Mouse (Mus musculus): Measurements from ENCODE around the gene Nanp. TPM values are rescaled to one million over a fixed set of nuclear protein-coding genes. Genes with fewer than 3 reads are reported as not detected.

Nanp gene
- total RNA-seq, 2 experiments from 2014 or later = 16.2 to 17.8 TPM

DNA sequence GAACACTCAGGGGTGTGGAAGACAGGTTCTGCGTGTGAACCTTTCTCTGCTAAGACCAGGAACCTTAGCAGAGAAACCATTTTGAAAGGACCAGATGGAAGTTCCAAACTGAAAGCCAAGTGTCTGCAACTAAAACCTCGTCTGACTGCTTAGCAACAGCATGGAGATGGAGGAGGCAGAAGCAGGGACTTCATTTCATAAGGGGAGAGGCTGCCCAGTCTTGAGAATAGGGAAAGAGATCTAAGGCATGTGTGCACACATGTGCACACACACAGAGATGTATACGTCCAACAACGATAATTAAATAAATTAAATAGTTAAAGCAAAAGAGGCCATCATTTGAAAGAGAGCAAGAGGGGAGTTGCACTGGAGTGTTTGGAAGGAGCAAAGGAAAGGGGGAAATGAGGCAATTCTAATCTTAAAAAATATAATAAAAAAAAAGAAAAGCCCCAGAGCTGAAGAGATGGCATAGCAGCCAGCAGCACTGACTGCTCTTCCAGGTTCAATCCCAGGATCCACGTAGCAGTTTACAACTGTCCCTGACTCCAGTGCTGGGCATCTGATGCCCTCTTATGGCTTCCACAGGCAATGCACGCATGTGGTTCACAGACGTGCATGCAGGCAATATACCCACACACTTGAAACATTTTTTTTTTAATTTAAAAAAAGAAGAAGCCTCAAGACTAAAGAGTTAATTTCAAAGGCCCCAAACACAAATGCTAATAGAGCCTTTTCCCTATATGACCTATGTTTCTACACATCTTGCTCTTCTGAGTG, 38.6 kb downstream of the Nanp start:
- DNase-seq (ENCODE audit: low spot score in 2 of 2) = no peak

DNA sequence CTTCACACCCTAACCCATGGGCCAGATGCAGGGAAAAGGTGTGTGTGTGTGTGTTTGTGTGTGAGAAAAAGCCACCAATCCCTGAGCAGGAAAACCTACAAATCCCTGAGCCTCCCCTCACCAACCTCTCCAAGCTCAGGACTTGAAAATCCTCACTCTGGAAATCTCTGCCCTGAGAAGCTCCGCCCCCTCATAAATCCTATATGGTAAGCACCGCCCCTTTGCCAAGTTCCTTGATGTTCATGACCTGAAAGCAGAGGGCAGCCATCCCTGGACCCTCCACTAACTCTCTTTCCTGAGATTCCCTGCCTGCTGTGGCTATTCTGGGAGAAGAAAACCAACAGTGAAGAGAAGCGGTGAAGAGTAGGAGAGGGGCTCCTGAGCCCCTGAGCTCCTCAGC, 40.2 kb downstream of the Nanp start:
- no peak for DNase-seq (ENCODE audit: low spot score in 2 of 2)

DNA sequence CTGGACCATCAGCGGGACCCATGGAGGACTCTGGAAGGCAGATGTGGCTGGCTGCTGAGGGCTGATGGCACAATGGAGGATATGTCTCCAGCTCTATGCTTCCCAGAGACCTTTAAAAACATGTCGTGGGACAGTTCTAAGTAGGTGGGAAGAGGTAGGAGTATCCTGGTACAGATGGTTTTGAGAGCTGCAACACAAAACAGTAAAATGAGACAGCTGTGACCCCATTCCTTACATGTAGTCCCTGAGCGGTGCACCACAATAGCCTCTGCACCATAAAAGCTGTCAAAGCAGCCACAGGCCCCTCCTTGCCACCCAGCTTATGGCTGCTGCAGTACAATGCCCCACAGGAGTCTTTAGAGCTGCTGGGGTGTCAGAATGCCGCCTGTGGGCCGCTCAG, 41.6 kb downstream of the Nanp start:
- no peak for DNase-seq (ENCODE audit: low spot score in 2 of 2)

DNA sequence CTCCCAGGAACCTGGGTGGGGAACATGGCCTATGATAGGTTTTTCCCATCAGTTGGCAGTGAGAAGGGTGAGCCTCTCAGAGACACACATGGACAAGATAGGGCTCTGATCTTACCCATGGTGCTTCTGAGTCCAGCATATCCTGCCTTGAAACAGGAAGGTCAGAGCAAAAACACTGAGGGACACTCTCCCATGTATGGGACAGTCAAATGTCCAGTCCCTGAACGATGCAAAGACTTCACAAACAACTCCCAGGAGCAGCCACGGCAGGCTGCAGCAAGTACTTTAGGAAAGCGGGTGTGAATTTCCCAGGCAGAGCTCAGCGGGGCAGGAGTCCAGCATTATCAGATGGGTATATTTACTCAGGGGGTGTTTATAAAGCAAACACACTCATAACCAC, 43.9 kb downstream of the Nanp start:
- DNase-seq (ENCODE audit: low spot score in 2 of 2) = no peak

DNA sequence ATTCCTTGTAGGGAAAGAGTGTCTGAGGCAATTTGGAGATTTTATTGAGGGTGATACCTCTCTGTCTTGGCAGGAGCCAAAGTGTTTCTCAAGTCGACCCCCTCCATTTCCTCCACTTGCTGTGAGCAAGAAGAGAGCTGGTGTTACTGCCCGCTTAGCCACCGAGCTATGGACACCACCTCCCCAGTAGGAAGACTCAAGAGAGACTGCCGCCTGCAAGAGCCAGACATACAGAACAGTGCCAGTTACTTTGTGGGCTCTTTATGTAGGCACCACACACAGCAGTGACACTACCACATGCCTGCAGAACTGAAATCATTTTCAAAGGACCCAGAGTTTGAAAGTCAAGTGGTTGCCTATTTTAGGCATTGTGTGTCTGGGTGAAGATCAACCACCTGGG, 48.1 kb downstream of the Nanp start:
- DNase-seq (ENCODE audit: low spot score in 2 of 2) = no peak

DNA sequence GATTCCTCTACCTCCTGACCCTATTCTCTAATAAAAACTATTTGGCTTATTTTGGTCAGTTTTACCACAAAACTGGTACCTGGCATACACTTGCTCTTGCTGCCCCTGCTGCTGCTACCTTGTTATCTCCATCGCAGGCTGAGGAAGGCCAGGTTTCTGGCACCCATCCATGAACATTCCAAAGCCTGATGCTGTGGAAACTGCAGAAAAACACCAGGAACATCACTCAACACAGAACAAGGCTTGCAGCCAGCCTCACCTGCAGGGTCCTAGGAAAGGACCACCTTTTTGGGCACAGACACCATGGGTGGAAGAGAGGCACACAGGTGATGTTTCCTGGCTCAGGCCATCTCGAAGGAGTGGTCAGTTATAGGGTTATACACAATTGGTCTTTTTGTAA, 48.7 kb downstream of the Nanp start:
- DNase-seq (ENCODE audit: low spot score in 2 of 2) = no peak

DNA sequence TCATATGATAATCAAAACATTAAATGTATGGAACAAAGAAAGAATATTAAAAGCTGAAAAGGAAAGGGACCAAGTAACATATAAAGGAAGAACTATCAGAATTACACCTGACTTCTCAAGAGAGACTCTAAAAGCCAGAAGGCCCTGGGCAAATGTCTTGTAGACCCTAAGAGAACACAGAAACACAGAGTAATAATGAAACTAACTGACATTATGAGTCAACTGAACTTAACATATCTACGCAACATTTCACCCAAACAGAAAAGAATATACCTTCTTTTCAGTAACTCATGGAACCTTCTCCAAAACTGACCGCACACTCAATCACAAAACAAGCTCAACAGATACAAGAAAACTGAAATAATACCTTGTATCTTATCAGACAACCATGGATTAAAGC, 53.8 kb downstream of the Nanp start:
- DNase-seq (ENCODE audit: low spot score in 2 of 2) = no peak

DNA sequence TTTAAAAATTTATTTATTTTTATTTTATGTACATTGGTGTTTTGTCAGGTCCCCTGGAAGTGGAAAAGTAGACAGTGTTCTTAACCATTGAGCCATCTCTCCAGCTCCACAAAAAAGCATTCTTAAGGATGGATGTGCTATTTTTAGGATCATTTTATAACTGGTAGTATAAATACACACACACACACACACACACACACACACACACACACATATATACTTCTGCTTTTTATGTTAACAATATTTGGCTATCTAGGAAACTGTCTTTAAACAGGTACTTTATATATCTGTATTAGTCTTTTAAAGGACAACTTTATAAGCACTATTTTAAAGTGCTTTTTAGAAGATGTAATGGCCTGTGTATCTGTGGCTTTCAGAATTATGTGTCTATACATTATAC, 57.1 kb downstream of the Nanp start:
- no peak for DNase-seq (ENCODE audit: low spot score in 2 of 2)

DNA sequence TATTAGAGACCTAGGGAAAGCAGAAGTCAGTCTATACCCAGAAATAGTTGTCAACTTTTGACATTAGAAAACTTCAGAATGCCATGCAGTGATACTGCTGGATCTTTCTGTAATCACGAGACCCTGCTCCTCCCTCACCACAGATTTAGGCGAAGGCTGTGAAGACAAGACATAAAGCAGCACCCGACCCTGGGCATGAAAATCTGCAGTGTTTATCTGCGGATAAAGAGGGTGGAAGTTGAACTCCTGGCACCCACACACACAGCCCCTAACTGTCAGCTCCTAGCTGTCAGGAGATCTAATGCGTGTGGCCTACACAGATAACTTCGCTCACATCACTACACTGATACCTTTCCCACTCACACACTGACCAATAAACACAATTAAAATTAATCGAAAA, 57.7 kb downstream of the Nanp start:
- DNase-seq (ENCODE audit: low spot score in 2 of 2) = no peak

DNA sequence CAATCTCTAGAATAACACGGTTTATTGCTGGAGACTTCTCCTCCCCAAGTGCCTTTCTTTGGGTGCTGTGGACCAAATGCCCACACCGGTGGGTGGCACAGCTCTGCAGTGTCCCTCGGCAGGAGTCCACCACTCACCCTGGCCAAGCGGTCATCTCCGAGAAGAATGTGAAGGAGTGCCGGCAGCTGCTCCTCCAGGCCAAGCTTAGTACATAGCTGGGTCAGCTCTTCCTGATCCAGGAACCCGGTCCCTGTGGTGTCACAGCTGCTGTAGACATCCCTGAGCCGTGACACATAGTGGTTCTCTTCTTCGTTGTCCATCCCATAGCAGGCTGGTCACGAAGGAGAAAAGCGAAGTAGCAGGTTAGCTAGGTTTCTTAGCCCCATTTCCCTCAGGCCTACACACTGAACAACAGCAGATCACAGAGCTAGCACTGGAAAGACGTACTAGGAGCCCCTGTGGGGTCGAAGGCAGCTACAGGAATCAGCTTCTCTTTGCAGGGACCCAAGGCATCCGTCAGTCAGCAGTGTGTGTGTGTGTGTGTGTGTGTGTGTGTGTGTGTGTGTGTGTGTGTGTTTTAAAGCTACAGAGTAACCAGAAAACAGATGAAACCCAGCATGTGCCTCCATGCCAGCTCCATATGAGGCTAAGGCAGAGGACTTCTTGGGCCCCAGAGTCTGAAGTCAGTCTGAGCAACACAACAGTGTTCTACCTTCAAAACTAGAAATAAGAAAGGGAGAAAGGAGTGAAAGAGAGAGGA, 59.2 kb downstream of the Nanp start:
- DNase-seq (ENCODE audit: low spot score in 2 of 2) = no peak

Other genes with a start within 250 kb of the Nanp start
- 10 to 100 TPM; 52.0 to 52.8 TPM for gene Abhd12, start 134.7 kb downstream of the Nanp start, total RNA-seq (2021)
- 10 to 100 TPM; 12.6 to 12.9 TPM for gene Gins1, start 134.0 kb downstream of the Nanp start, total RNA-seq (2021)
- gene Ninl, start within 50 bp of the Nanp start, total RNA-seq (2021) = 10 to 100 TPM; 29.1 to 31.7 TPM
- not detected for gene Gm14151, start 53.0 kb upstream of the Nanp start, total RNA-seq (2021)
- gene Gm14147, start 58.8 kb upstream of the Nanp start, total RNA-seq (2021) = not detected

All from adrenal gland, postnatal 4 days (tissue).